Mouse (Mus musculus) left cerebral cortex, adult 6 months (tissue): ENCODE measurements around the gene D630003M21Rik. TPM values are rescaled to one million over a fixed set of nuclear protein-coding genes. Genes with fewer than 3 reads are reported as not detected.

Experiments used
- long read RNA-seq, 2 experiments: library from polyadenylated mRNA; unstranded; transcript quantifications; one replicate each; pipeline ENCODE4 v2.0.0; 2019 to 2020
- polyA plus RNA-seq: library from polyadenylated mRNA; unstranded; fragments of <200 nt; fragmentation: Nextera tagmentation; gene quantifications from 2 replicates; pipeline ENCODE4 v1.2.3, GENCODE M21; 2021

The D630003M21Rik gene
- polyA plus RNA-seq, result 1.9 TPM in 2 replicates
- long read RNA-seq, experiment 1, transcript D630003M21Rik-201 (14 exons, 3,910 nt), result major isoform, 5 of 13 reads
- long read RNA-seq, experiment 1, partial matches to known transcripts, result 5 of 13 reads
- long read RNA-seq, experiment 1, other reads (novel, unspliced or antisense), result 3 of 13 reads
- long read RNA-seq, experiment 2, partial matches to known transcripts, result 0 of 1 reads
- long read RNA-seq, experiment 2, other reads (novel, unspliced or antisense), result 0 of 1 reads

GRCm38 (mm10) chr2:158228670-158229502 is at the start of gene D630003M21Rik:
Gene D630003M21Rik, minus strand, starts transcription at chr2:158229222.

GRCm38 (mm10) chr2:158258005-158258418 is 29.0 kb upstream of the D630003M21Rik start, which contains the start of gene Bpi:
Gene Bpi, plus strand, starts transcription at chr2:158258094.

GRCm38 (mm10) chr2:158146223-158146622 is 82.8 kb downstream of the D630003M21Rik start, which contains the start of gene Tgm2:
Gene Tgm2, minus strand, starts transcription at chr2:158146436.

Other genes with a start within 250 kb of the D630003M21Rik start
- gene Tti1, start 200.8 kb downstream of the D630003M21Rik start, polyA plus RNA-seq, result 6.3 and 6.5 TPM in 2 replicates
- gene Rprd1b, start 200.7 kb downstream of the D630003M21Rik start, polyA plus RNA-seq, result 14.6 and 21.7 TPM in 2 replicates
- gene Tgm2, start 82.8 kb downstream of the D630003M21Rik start, polyA plus RNA-seq, result 4.4 and 4.7 TPM in 2 replicates
- gene Bpi, start 28.9 kb upstream of the D630003M21Rik start, polyA plus RNA-seq, result not detected in 2 replicates
- 1.2 TPM in 2 replicates for gene Lbp, start 77.3 kb upstream of the D630003M21Rik start, polyA plus RNA-seq
- gene Snhg11, start 146.4 kb upstream of the D630003M21Rik start, polyA plus RNA-seq, result 35.2 and 42.7 TPM in 2 replicates
- 9.6 and 46.0 TPM in 2 replicates for gene Ralgapb, start 180.6 kb upstream of the D630003M21Rik start, polyA plus RNA-seq